Mouse (Mus musculus): ENCODE data around the gene Snd1. TPM values are rescaled to one million over a fixed set of nuclear protein-coding genes. Genes with fewer than 3 reads are reported as not detected.

The Snd1 gene
- 138 and 140 TPM in 2 replicates for polyA plus RNA-seq (2011; ENCODE audit: insufficient read length, low read depth, missing spikeins)

- H3K4me1 ChIP-seq (ENCODE audit: control insufficient read depth, insufficient read depth, low read length) = peaks cover 9% of the 10 kb centered on the region
- no peak within 1 kb of the TSS for H3K4me3 ChIP-seq (ENCODE audit: insufficient read depth, low read length)
- TF ChIP-seq CTCF (IDR thresholded peaks at IDR 0.05; ENCODE audit: borderline replicate concordance, insufficient read depth, low read length) = no peak
- no peak for TF ChIP-seq POLR2A (IDR thresholded peaks at IDR 0.05; ENCODE audit: low read depth, low read length)
- peak within 1 kb of the TSS; percentile 85 for H3K27ac ChIP-seq (ENCODE audit: insufficient read depth, low read length)
Measured at GRCm38 (mm10) chr6:28474839-28475238, at the start of gene Snd1. Gene Snd1 (plus strand): TSS chr6:28475139.

GRCm38 (mm10) chr6:28427096-28427839 lies 47.7 kb upstream of the Snd1 start, which contains the start of gene Fscn3:
Gene Fscn3 (plus strand): TSS chr6:28427789.
- H3K4me3 ChIP-seq (ENCODE audit: insufficient read depth, low read length) = no peak within 1 kb of the TSS
- H3K27ac ChIP-seq (ENCODE audit: insufficient read depth, low read length) = no peak within 1 kb of the TSS
- TF ChIP-seq POLR2A (IDR thresholded peaks at IDR 0.05; ENCODE audit: low read depth, low read length) (no peak), CTCF (IDR thresholded peaks at IDR 0.05; ENCODE audit: borderline replicate concordance, insufficient read depth, low read length) (no peak)
- H3K4me1 ChIP-seq (ENCODE audit: control insufficient read depth, insufficient read depth, low read length) = peaks cover 2% of the 10 kb centered on the region; the same call in 1 of the 2 replicates

GRCm38 (mm10) chr6:28428290-28428689 lies 46.6 kb upstream of the Snd1 start, which contains the start of gene Gcc1:
Gene Gcc1 (minus strand): TSS chr6:28428390.
- TF ChIP-seq CTCF (IDR thresholded peaks at IDR 0.05; ENCODE audit: borderline replicate concordance, insufficient read depth, low read length) (no peak), POLR2A (IDR thresholded peaks at IDR 0.05; ENCODE audit: low read depth, low read length) (no peak)
- Histone ChIP-seq H3K27ac (ENCODE audit: insufficient read depth, low read length) (no peak within 1 kb of the TSS), H3K4me1 (ENCODE audit: control insufficient read depth, insufficient read depth, low read length) (0 out of 2 replicates have a peak, but pooled peaks cover 2% of the 10 kb centered on the region), H3K4me3 (ENCODE audit: insufficient read depth, low read length) (no peak within 1 kb of the TSS)

GRCm38 (mm10) chr6:28429870-28430269 lies 45.1 kb upstream of the Snd1 start:
- Histone ChIP-seq H3K27ac (ENCODE audit: insufficient read depth, low read length) (no peak overlapping the region), H3K4me3 (ENCODE audit: insufficient read depth, low read length) (no peak overlapping the region), H3K4me1 (ENCODE audit: control insufficient read depth, insufficient read depth, low read length) (0 out of 2 replicates have a peak, but pooled peaks cover under 1% of the 10 kb centered on the region)
- TF ChIP-seq CTCF (IDR thresholded peaks at IDR 0.05; ENCODE audit: borderline replicate concordance, insufficient read depth, low read length) (no peak), POLR2A (IDR thresholded peaks at IDR 0.05; ENCODE audit: low read depth, low read length) (no peak)

- Histone ChIP-seq H3K27ac (ENCODE audit: insufficient read depth, low read length) (no peak overlapping the region), H3K4me1 (ENCODE audit: control insufficient read depth, insufficient read depth, low read length) (no peaks in the 10 kb centered on the region), H3K4me3 (ENCODE audit: insufficient read depth, low read length) (no peak overlapping the region)
- TF ChIP-seq POLR2A (IDR thresholded peaks at IDR 0.05; ENCODE audit: low read depth, low read length) = no peak
- no peak for TF ChIP-seq CTCF (IDR thresholded peaks at IDR 0.05; ENCODE audit: borderline replicate concordance, insufficient read depth, low read length)
Measured at GRCm38 (mm10) chr6:28430795-28431537, 44.0 kb upstream of the Snd1 start.

GRCm38 (mm10) chr6:28431538-28431855 lies 43.4 kb upstream of the Snd1 start:
- Histone ChIP-seq H3K4me1 (ENCODE audit: control insufficient read depth, insufficient read depth, low read length) (no peaks in the 10 kb centered on the region), H3K4me3 (ENCODE audit: insufficient read depth, low read length) (no peak overlapping the region), H3K27ac (ENCODE audit: insufficient read depth, low read length) (no peak overlapping the region)
- TF ChIP-seq POLR2A (IDR thresholded peaks at IDR 0.05; ENCODE audit: low read depth, low read length) (no peak), CTCF (IDR thresholded peaks at IDR 0.05; ENCODE audit: borderline replicate concordance, insufficient read depth, low read length) (no peak)

- TF ChIP-seq POLR2A (IDR thresholded peaks at IDR 0.05; ENCODE audit: low read depth, low read length) (no peak), CTCF (IDR thresholded peaks at IDR 0.05; ENCODE audit: borderline replicate concordance, insufficient read depth, low read length) (no peak)
- no peaks in the 10 kb centered on the region for H3K4me1 ChIP-seq (ENCODE audit: control insufficient read depth, insufficient read depth, low read length)
- H3K4me3 ChIP-seq (ENCODE audit: insufficient read depth, low read length) = no peak overlapping the region
Measured at GRCm38 (mm10) chr6:28447937-28448336, 27.0 kb upstream of the Snd1 start.

GRCm38 (mm10) chr6:28449253-28449652 lies 25.7 kb upstream of the Snd1 start, which contains the start of gene Pax4:
Gene Pax4 (minus strand): TSS chr6:28449353.
- no peaks in the 10 kb centered on the region for H3K4me1 ChIP-seq (ENCODE audit: control insufficient read depth, insufficient read depth, low read length)
- no peak within 1 kb of the TSS for H3K27ac ChIP-seq (ENCODE audit: insufficient read depth, low read length)
- no peak for TF ChIP-seq CTCF (IDR thresholded peaks at IDR 0.05; ENCODE audit: borderline replicate concordance, insufficient read depth, low read length)
- no peak for TF ChIP-seq POLR2A (IDR thresholded peaks at IDR 0.05; ENCODE audit: low read depth, low read length)
- no peak within 1 kb of the TSS for H3K4me3 ChIP-seq (ENCODE audit: insufficient read depth, low read length)

More at GRCm38 (mm10) chr6:28447937-28448336, 27.0 kb upstream of the Snd1 start:
- no peak overlapping the region for H3K27ac ChIP-seq (ENCODE audit: insufficient read depth, low read length)

- Histone ChIP-seq H3K4me3 (ENCODE audit: insufficient read depth, low read length) (no peak overlapping the region), H3K27ac (ENCODE audit: insufficient read depth, low read length) (no peak overlapping the region), H3K4me1 (ENCODE audit: control insufficient read depth, insufficient read depth, low read length) (no peaks in the 10 kb centered on the region)
- no peak for TF ChIP-seq CTCF (IDR thresholded peaks at IDR 0.05; ENCODE audit: borderline replicate concordance, insufficient read depth, low read length)
- no peak for TF ChIP-seq POLR2A (IDR thresholded peaks at IDR 0.05; ENCODE audit: low read depth, low read length)
Measured at GRCm38 (mm10) chr6:28450481-28450880, 24.5 kb upstream of the Snd1 start.

GRCm38 (mm10) chr6:28450977-28451376 lies 24.0 kb upstream of the Snd1 start:
- H3K27ac ChIP-seq (ENCODE audit: insufficient read depth, low read length) = no peak overlapping the region
- no peak overlapping the region for H3K4me3 ChIP-seq (ENCODE audit: insufficient read depth, low read length)
- no peaks in the 10 kb centered on the region for H3K4me1 ChIP-seq (ENCODE audit: control insufficient read depth, insufficient read depth, low read length)
- TF ChIP-seq POLR2A (IDR thresholded peaks at IDR 0.05; ENCODE audit: low read depth, low read length) = no peak
- no peak for TF ChIP-seq CTCF (IDR thresholded peaks at IDR 0.05; ENCODE audit: borderline replicate concordance, insufficient read depth, low read length)

Measured in embryonic fibroblast, embryonic 13.5 days (primary cell).